8 mouse cellular contexts compared by ENCODE assay signal in genomic region chr4:143279661-143280060, GRCm38 (mm10). TPM values are rescaled to one million over a fixed set of nuclear protein-coding genes. Genes with fewer than 3 reads are reported as not detected.
DNase-seq lines count a peak whose midpoint lies in the region; ATAC-seq lines count a peak whose summit lies in the region.
"Had no signal": no experiment of that assay in that cellular context is flagged by ENCODE, and none has a peak within 500 bp of the region (broad histone marks: within the 10 kb centered on the region; RNA-seq: fewer than 3 reads in every experiment).

No protein-coding gene starts in this region.

- 29% methylated on average over 12 of the region's 12 CpGs for WGBS in heart, embryonic 15.5 days
- 1% methylated on average over 12 of the region's 12 CpGs for WGBS in midbrain, embryonic 14.5 days
- 65% methylated on average over 12 of the region's 12 CpGs for WGBS in liver, embryonic 12.5 days (ENCODE audit: insufficient replicate concordance)

- H3K9ac ChIP-seq in heart, embryonic 15.5 days = no peak overlapping the region
- no peak overlapping the region for H3K9ac ChIP-seq in midbrain, embryonic 14.5 days (replicated peaks; ENCODE audit: low read length)
- H3K9ac ChIP-seq in liver, embryonic 12.5 days = no peak overlapping the region
- H3K9ac ChIP-seq: liver, embryonic 13.5 days had no signal

- DNase-seq in NIH3T3 (ENCODE audit: low read depth) = peak; percentile 56
- peak; percentile 51 for DNase-seq in embryo, embryonic 9.5 days (ENCODE audit: extremely low spot score)
- DNase-seq in midbrain, embryonic 14.5 days = peak; percentile 71
- DNase-seq in spleen, adult 12 weeks (ENCODE audit: low spot score) = no peak
- DNase-seq in adrenal gland, postnatal 36 days = no peak
- DNase-seq: liver, embryonic 13.5 days had no signal

- no peaks in the 10 kb centered on the region for H3K36me3 ChIP-seq in heart, embryonic 15.5 days
- H3K36me3 ChIP-seq in midbrain, embryonic 14.5 days (ENCODE audit: control insufficient read depth, insufficient read depth, low read length) = no peaks in the 10 kb centered on the region
- no peaks in the 10 kb centered on the region for H3K36me3 ChIP-seq in liver, embryonic 12.5 days
- H3K36me3 ChIP-seq: liver, embryonic 13.5 days had no signal

- peak overlapping the region; percentile 47 for H3K27ac ChIP-seq in heart, embryonic 15.5 days
- peak overlapping the region; percentile 58 for H3K27ac ChIP-seq in midbrain, embryonic 14.5 days (replicated peaks; ENCODE audit: low read depth, low read length)
- no peak overlapping the region for H3K27ac ChIP-seq in liver, embryonic 12.5 days
- H3K27ac ChIP-seq: liver, embryonic 13.5 days had no signal

- no peak for ATAC-seq in heart, embryonic 15.5 days (replicated peaks; ENCODE audit: insufficient number of reproducible peaks, insufficient read depth, low FRiP score, low read depth)
- peak; percentile 55 for ATAC-seq in midbrain, embryonic 14.5 days (ENCODE audit: low FRiP score, low TSS enrichment)
- no peak for ATAC-seq in liver, embryonic 12.5 days

- H3K27me3 ChIP-seq in heart, embryonic 15.5 days = no peaks in the 10 kb centered on the region
- H3K27me3 ChIP-seq in midbrain, embryonic 14.5 days (ENCODE audit: control insufficient read depth, insufficient read depth, low read length) = no peaks in the 10 kb centered on the region
- no peaks in the 10 kb centered on the region for H3K27me3 ChIP-seq in liver, embryonic 12.5 days (replicated peaks)
- H3K27me3 ChIP-seq: liver, embryonic 13.5 days had no signal

- no peak overlapping the region for H3K4me3 ChIP-seq in heart, embryonic 15.5 days
- H3K4me3 ChIP-seq in midbrain, embryonic 14.5 days (replicated peaks; ENCODE audit: low read depth, low read length) = no peak overlapping the region
- no peak overlapping the region for H3K4me3 ChIP-seq in liver, embryonic 12.5 days
- H3K4me3 ChIP-seq: liver, embryonic 13.5 days had no signal

- no peaks in the 10 kb centered on the region for H3K9me3 ChIP-seq in heart, embryonic 15.5 days (replicated peaks)
- no peaks in the 10 kb centered on the region for H3K9me3 ChIP-seq in midbrain, embryonic 14.5 days (ENCODE audit: control insufficient read depth, low read length)
- H3K9me3 ChIP-seq in liver, embryonic 12.5 days (replicated peaks) = no peaks in the 10 kb centered on the region
- H3K9me3 ChIP-seq: liver, embryonic 13.5 days had no signal

- H3K4me2 ChIP-seq in heart, embryonic 15.5 days = 0 out of 2 replicates have a peak overlapping the region, but pooled peaks have one; percentile 13
- H3K4me2 ChIP-seq in midbrain, embryonic 14.5 days (ENCODE audit: low read length) = peak overlapping the region; percentile 0; the same call in 1 of the 2 replicates
- no peak overlapping the region for H3K4me2 ChIP-seq in liver, embryonic 12.5 days
- H3K4me2 ChIP-seq: liver, embryonic 13.5 days had no signal

- peaks cover 21% of the 10 kb centered on the region for H3K4me1 ChIP-seq in heart, embryonic 15.5 days (replicated peaks)
- peaks cover 19% of the 10 kb centered on the region; the same call in 1 of the 2 replicates for H3K4me1 ChIP-seq in midbrain, embryonic 14.5 days (ENCODE audit: control insufficient read depth, insufficient read depth, low read length)
- no peaks in the 10 kb centered on the region for H3K4me1 ChIP-seq in liver, embryonic 12.5 days
- H3K4me1 ChIP-seq: liver, embryonic 13.5 days had no signal

RNA-seq across cellular contexts. Expression of gene Pdpn, which starts 19.7 kb away (rescaled TPM):
- 22.9 and 26.6 TPM in 2 replicates for polyA plus RNA-seq in heart, embryonic 15.5 days (2015; fragmentation: Nextera tagmentation; extraction: Ambion mirVana)
- 41.4 and 61.2 TPM in 2 replicates for polyA plus RNA-seq in midbrain, embryonic 14.5 days (2014; fragmentation: Nextera tagmentation; extraction: Ambion mirVana)
- 1.7 and 2.5 TPM in 2 replicates for polyA plus RNA-seq in liver, embryonic 12.5 days (2016; fragmentation: Nextera tagmentation; extraction: Ambion mirVana)
- 1 to 10 TPM; 5.1 to 7.4 TPM for total RNA-seq in adrenal gland, postnatal 36 days (2021)

Comparison
In these comparisons a context has a peak if more than half of its experiments do, and no peak if none do; other contexts are left out.
1. DNase-seq: peak in NIH3T3 (single experiment), embryo, embryonic 9.5 days (single experiment) and midbrain, embryonic 14.5 days (single experiment); none in spleen, adult 12 weeks (single experiment) and adrenal gland, postnatal 36 days (0 of 2).